Mouse (Mus musculus) embryonic fibroblast, embryonic 13.5 days (primary cell): ENCODE results near the gene Ano6. TPM values are rescaled to one million over a fixed set of nuclear protein-coding genes. Genes with fewer than 3 reads are reported as not detected.

Source experiments
- H3K27ac ChIP-seq: 2 replicates; pipeline ENCODE4 v1.5.1; 2012; ENCODE audit warnings: low read length, control low read depth, inconsistent platforms; ENCODE audit not compliant: insufficient read depth
- H3K4me1 ChIP-seq: 2 replicates; pipeline ENCODE4 v1.6.1; 2011; ENCODE audit warnings: low read length; ENCODE audit not compliant: control insufficient read depth, insufficient read depth
- H3K4me3 ChIP-seq: 2 replicates; pipeline ENCODE4 v1.5.1; 2011; ENCODE audit warnings: mild to moderate bottlenecking, control low read depth, low read length; ENCODE audit not compliant: insufficient read depth
- CTCF ChIP-seq: IDR thresholded peaks from 2 replicates; pipeline ENCODE4 v1.5.1; 2011; ENCODE audit warnings: mild to moderate bottlenecking, control low read depth, low read length, moderate library complexity, borderline replicate concordance; ENCODE audit not compliant: insufficient read depth
- POLR2A ChIP-seq: IDR thresholded peaks from 2 replicates; pipeline ENCODE4 v1.6.1; 2011; ENCODE audit warnings: low read depth, mild to moderate bottlenecking, control low read depth, low read length, moderate library complexity
- polyA plus RNA-seq: library from polyadenylated mRNA; stranded (reverse); fragments of >200 nt; gene quantifications from 2 replicates; pipeline ENCODE4 v1.2.4, GENCODE M21; 2011; ENCODE audit warnings: low read depth; ENCODE audit not compliant: missing spikeins, insufficient read length

Gene Ano6
- 102 and 108 TPM in 2 replicates for polyA plus RNA-seq

DNA sequence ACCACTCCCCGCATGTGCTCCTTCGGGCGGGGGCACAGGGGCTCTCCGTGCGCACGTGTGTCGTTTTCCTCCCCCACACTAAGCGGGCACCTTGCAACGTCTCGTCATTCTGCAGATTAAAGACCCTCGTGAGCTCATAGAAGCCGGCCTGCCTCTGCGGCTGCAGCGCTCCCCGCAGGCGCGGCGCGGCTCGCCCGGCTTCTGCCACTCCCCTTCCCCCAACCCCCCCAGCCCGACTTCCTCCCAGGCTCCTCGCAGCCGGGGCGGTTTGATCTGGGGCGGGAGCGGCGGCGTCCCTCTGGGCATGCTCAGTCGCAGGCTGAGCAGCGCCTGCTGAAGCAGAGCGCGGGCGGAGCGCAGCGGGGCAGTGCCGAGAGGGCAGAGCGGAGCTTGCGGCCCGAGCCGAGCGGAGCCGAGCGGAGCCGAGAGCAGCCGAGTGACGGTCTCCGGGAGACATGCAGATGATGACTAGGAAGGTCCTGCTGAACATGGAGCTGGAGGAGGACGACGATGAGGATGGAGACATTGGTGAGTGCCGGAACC, at the start of gene Ano6:
Ano6 (plus strand) TSS at position 315 of the 543 bp plus-strand sequence.
- TF ChIP-seq CTCF (no peak), POLR2A (peak; percentile 94)
- Histone ChIP-seq H3K4me3 (peak within 1 kb of the TSS; percentile 71), H3K4me1 (peaks cover 4% of the 10 kb centered on the region; the same call in 1 of the 2 replicates), H3K27ac (peak within 1 kb of the TSS; percentile 45)

DNA sequence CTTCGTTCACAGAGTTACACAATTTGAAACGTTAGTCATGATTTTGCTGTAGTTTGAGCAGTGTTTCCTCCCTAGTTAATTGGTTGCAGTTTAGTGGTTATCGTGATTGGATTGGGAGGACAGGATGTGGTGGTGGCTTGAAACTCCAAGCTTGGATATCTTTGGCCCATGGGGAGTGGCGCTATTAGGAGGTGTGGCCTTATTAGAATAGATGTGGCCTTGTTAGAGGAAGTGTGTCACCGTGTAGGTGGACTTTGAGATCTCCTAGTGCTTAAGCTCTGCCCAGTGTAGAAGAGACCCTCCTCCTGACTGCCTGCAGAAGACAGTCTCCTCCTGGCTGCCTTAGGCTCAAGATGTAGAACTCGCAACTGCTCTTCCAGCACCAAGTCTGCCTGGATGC, 47.7 kb upstream of the Ano6 start:
- Histone ChIP-seq H3K4me1 (no peaks in the 10 kb centered on the region), H3K4me3 (no peak overlapping the region), H3K27ac (no peak overlapping the region)
- TF ChIP-seq POLR2A (no peak), CTCF (no peak)

DNA sequence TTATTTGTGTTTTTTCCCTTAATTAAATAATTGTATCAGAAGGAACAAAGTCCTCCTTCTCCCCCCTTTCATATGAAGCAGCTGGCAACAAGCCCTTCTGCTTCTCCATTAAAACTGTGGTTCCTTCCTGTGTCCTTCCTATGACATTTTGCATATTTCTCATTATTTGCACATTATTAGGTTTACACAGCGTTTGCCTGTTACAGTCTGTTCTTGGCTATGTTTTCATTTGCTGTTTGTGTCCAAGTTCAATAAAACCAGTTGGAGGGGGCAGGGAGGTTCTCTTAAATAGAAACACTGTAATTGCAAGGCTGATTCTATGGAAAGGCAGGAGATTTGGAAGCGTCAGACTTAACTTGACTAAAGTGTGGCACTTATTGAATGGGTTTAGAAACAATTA, 46.8 kb upstream of the Ano6 start:
- no peak overlapping the region for H3K4me3 ChIP-seq
- H3K4me1 ChIP-seq = no peaks in the 10 kb centered on the region
- H3K27ac ChIP-seq = no peak overlapping the region
- TF ChIP-seq CTCF = no peak
- TF ChIP-seq POLR2A = no peak

DNA sequence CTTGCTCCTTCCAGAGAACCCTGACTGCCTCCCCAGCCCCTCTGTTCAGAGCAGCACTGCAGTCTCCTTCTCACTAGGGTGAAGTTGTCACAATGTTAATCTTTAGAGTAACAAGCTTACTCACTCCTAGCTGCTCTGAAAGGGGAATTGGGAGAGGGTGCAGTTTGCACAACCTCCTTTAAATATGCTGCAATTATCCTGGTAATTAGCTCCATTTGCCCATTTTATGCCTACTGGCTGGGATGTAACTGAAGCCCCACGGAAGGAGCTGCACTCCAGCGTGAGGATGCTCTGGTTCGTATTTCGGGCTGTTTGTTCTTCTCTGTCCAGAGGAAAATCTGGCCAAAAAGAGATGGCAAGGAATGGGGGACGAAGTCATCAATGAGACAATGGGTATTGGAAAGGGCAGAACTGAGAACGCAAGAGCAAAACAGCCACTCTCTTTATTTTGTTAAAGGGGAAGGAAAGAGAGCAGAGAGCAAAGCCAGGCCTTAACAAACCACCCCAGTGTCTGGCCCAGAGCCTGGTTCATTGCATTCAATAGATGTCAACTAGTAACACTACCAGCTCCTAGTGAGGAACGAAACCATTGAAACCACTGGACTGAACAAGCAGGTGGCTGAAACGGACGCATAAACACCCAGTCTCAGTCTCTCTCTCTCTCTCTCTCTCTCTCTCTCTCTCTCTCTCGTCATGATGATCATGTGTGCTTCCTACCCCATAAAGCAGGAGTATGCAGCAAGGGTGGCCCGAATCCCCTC, 45.1 kb upstream of the Ano6 start:
- H3K4me1 ChIP-seq = no peaks in the 10 kb centered on the region
- no peak overlapping the region for H3K4me3 ChIP-seq
- H3K27ac ChIP-seq = no peak overlapping the region
- TF ChIP-seq CTCF (no peak), POLR2A (no peak)

DNA sequence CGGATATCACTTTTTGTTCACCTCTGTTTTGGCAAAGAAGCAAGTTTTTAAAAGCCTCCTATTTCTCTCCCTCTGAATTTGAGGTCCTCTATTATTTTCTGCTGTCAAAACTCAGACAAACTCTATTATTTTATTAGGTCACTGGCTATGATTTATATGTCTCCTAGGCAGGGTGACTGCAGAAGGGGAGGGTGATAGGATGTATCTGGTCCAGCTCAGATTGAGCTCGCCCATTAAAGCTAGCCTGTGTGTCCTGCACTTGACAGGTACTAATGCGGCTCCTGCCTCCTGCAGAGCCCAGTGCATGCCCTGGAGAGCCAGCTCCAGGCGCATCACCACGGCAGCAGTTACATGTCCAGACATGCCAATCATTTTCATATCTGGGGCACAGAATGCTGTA, 44.1 kb upstream of the Ano6 start:
- Histone ChIP-seq H3K4me1 (no peaks in the 10 kb centered on the region), H3K27ac (no peak overlapping the region), H3K4me3 (no peak overlapping the region)
- TF ChIP-seq CTCF (no peak), POLR2A (no peak)

GRCm38 (mm10) chr15:95746955-95747931, 43.4 kb upstream of the Ano6 start:
- H3K27ac ChIP-seq = no peak overlapping the region
- no peaks in the 10 kb centered on the region for H3K4me1 ChIP-seq
- TF ChIP-seq POLR2A (no peak), CTCF (no peak)
- no peak overlapping the region for H3K4me3 ChIP-seq

GRCm38 (mm10) chr15:95749216-95749615, 41.4 kb upstream of the Ano6 start:
- TF ChIP-seq CTCF (no peak), POLR2A (no peak)
- Histone ChIP-seq H3K4me3 (no peak overlapping the region), H3K4me1 (no peaks in the 10 kb centered on the region), H3K27ac (no peak overlapping the region)

DNA sequence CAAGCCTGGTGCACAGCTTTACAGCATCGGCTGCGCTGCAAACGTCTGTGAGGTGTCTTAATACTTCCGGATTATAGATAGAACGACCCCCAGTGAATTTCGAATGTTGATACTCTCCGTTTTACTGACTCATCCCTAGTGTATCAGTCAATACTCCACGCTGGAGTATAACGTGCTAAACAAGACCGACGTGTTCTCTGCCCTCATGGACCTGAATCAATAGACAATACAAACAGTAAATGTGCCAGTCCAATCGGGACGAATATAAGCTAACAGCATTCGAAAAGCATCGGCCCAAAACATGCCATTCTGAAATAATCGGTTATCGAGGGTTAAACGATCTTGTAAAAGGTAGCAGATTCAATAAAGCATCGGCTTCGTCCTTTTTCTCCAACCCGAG, 40.6 kb upstream of the Ano6 start:
- Histone ChIP-seq H3K4me1 (no peaks in the 10 kb centered on the region), H3K27ac (no peak overlapping the region), H3K4me3 (no peak overlapping the region)
- TF ChIP-seq CTCF (no peak), POLR2A (no peak)

- no peak for TF ChIP-seq CTCF
- no peak for TF ChIP-seq POLR2A
- Histone ChIP-seq H3K4me1 (no peaks in the 10 kb centered on the region), H3K27ac (no peak overlapping the region), H3K4me3 (no peak overlapping the region)
These were observed 38.6 kb upstream of the Ano6 start for GRCm38 (mm10) chr15:95751832-95752676.

DNA sequence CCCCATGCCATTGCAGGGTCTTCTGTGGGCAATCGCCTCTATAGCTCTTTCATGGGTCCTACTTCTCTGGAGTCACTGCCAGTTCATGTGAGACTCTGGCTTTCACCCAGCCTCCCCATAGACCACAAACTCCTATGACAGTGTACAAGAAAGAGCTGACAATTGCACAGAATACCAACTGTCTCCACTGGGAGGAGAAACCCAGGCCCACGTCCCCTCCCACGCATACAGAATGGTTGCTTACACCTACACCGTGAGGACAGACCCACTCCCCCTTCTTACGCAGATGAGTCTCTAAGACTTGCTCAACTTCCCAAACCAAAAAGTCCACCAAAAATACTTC, 38.0 kb upstream of the Ano6 start:
- Histone ChIP-seq H3K27ac (no peak overlapping the region), H3K4me1 (no peaks in the 10 kb centered on the region), H3K4me3 (no peak overlapping the region)
- no peak for TF ChIP-seq POLR2A
- TF ChIP-seq CTCF = no peak
